Mouse (Mus musculus) effector memory CD4-positive, alpha-beta T cell, adult 7 months (primary cell): ENCODE data around the gene Dppa4. TPM values are rescaled to one million over a fixed set of nuclear protein-coding genes. Genes with fewer than 3 reads are reported as not detected.

Experiments
- polyA plus RNA-seq: library from polyadenylated mRNA; unstranded; fragments of 100-300 nt; shearing (Covaris generic); gene quantifications from one replicate; pipeline ENCODE4 v1.2.1, GENCODE M21; 2017

The Dppa4 gene
- polyA plus RNA-seq, result not detected

GRCm38 (mm10) chr16:48283517-48283916, at the start of gene Dppa4:
Gene Dppa4 (plus strand): TSS chr16:48283733.

GRCm38 (mm10) chr16:48303509-48303908, 20.0 kb downstream of the Dppa4 start, which contains the start of gene Dppa2:
Gene Dppa2 (plus strand): TSS chr16:48303908.

Other genes with a start within 250 kb of the Dppa4 start
- not detected for gene Dppa2, start 20.2 kb downstream of the Dppa4 start, polyA plus RNA-seq
- not detected for gene Gm5485, start 128.7 kb downstream of the Dppa4 start, polyA plus RNA-seq
- gene Morc1, start 147.5 kb downstream of the Dppa4 start, polyA plus RNA-seq, result 0.22 TPM